Mouse (Mus musculus): Measurements from ENCODE around the gene Ryr2. TPM values are rescaled to one million over a fixed set of nuclear protein-coding genes. Genes with fewer than 3 reads are reported as not detected.

Ryr2 gene
- total and polyA plus RNA-seq, 3 experiments, result 0.60 TPM; not detected in 2

DNA sequence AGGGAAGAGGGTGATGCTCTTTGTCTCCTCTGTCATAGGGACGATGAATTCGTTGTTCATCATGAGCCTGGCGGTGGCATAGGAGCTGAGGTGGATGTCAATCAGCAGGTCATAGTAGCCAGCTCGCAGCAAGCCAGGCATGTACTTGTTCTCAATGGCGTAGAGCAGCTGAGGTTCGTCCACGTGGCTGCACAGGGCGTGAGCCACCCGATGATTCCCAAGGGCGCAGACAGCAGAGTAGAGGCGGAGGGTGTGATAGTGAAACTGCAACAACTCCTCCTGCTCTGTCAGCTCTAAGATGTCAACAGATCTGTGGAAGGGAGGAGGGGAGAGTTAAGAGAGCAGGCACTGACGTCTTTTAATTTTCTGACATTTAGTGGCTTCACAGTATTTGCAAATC lies 368.5 kb downstream of the Ryr2 start:
- no peaks in the 10 kb centered on the region for H3K4me1 ChIP-seq (ENCODE audit: insufficient read depth, low read depth, low read length)
- H3K36me3 ChIP-seq (replicated peaks), result no peaks in the 10 kb centered on the region
- no peaks in the 10 kb centered on the region for H3K9me3 ChIP-seq (replicated peaks)
- no peak overlapping the region; the same call in 1 of the 2 replicates for H3K4me3 ChIP-seq (ENCODE audit: low read depth, low read length)
- H3K27me3 ChIP-seq (ENCODE audit: insufficient read depth, low read length), result peaks cover 7% of the 10 kb centered on the region; the same call in 1 of the 2 replicates
- no peak for DNase-seq (ENCODE audit: low spot score)
- no peak for ATAC-seq (ENCODE audit: extremely low read depth, insufficient number of reproducible peaks, low FRiP score, poor library complexity, severe bottlenecking)
- TF ChIP-seq TAL1 (conservative IDR thresholded peaks at IDR 0.05; ENCODE audit: low read depth, low read length) (no peak), POLR2AphosphoS5 (IDR thresholded peaks at IDR 0.05; ENCODE audit: insufficient replicate concordance, low read depth, low read length) (no peak), GATA1 (IDR thresholded peaks at IDR 0.05; ENCODE audit: borderline replicate concordance, low read length) (no peak), GATA2 (IDR thresholded peaks at IDR 0.05; ENCODE audit: borderline replicate concordance, low read depth, low read length) (no peak), CTCF (IDR thresholded peaks at IDR 0.05; ENCODE audit: low read depth, low read length) (no peak)

DNA sequence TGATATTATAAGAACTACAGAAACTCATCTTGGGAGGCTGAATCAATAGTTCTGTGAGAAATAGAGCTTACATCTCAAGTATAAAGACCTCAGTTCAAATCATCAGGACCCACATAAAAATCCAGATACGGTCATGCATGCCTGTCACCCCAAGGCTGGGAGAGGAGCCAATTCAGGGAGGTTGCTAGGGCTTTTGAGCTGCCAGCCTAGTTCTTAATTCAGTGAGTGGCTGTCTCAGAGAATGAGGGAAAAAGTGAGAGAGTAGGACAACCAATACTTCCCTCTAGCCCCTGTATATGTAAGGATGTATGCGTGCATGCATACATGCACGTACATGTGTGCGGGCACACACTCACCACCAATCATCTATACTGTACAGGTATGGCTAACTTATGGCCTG lies 390.5 kb downstream of the Ryr2 start:
- ATAC-seq (ENCODE audit: extremely low read depth, insufficient number of reproducible peaks, low FRiP score, poor library complexity, severe bottlenecking) (no peak), DNase-seq (ENCODE audit: low spot score) (no peak)
- TF ChIP-seq POLR2AphosphoS5 (IDR thresholded peaks at IDR 0.05; ENCODE audit: insufficient replicate concordance, low read depth, low read length) (no peak), TAL1 (conservative IDR thresholded peaks at IDR 0.05; ENCODE audit: low read depth, low read length) (no peak), GATA1 (IDR thresholded peaks at IDR 0.05; ENCODE audit: borderline replicate concordance, low read length) (no peak), CTCF (IDR thresholded peaks at IDR 0.05; ENCODE audit: low read depth, low read length) (no peak), GATA2 (IDR thresholded peaks at IDR 0.05; ENCODE audit: borderline replicate concordance, low read depth, low read length) (no peak)
- H3K4me3 ChIP-seq (ENCODE audit: low read depth, low read length), result no peak overlapping the region
- H3K36me3 ChIP-seq (replicated peaks), result no peaks in the 10 kb centered on the region
- peaks cover 6% of the 10 kb centered on the region; the same call in 1 of the 2 replicates for H3K27me3 ChIP-seq (ENCODE audit: insufficient read depth, low read length)
- H3K9me3 ChIP-seq (replicated peaks), result no peaks in the 10 kb centered on the region
- no peaks in the 10 kb centered on the region for H3K4me1 ChIP-seq (ENCODE audit: insufficient read depth, low read depth, low read length)

DNA sequence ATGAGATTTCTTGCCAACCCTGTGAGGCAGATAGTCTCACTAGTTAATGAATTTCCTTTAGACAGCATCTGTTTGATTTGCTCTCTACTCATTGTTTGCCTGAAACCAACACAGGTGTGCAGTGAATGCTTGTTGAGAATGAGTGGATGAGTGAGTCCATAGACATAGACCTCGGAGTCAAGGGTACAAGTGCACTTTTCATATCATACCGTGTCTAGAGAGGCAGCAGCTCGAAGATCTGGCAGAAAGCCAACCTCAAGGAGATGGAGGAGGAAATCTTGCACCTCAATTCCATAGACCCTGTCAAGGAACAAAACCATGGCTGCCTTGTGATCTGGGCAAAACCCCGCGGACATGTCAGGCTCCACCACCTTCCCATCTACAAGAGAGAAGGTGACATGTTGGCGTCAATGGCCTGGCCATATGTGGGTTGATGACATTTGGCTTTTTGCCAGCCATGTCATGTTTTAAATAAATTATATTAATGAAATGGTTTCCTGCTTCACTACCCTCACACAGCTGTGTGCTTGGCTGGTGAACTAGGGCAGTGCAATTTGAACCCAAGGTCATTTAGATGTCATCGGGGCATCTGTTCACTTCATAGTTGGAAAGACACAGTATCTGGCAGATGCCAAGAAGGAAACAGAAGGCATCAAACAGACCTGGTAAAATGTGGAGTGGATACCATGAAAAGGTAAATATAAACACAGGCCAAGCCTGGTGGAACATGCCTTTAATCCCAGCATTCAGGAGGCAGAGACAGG lies 396.9 kb downstream of the Ryr2 start:
- no peak overlapping the region for H3K4me3 ChIP-seq (ENCODE audit: low read depth, low read length)
- H3K9me3 ChIP-seq (replicated peaks), result no peaks in the 10 kb centered on the region
- no peak for DNase-seq (ENCODE audit: low spot score)
- H3K27me3 ChIP-seq (ENCODE audit: insufficient read depth, low read length), result peaks cover 6% of the 10 kb centered on the region; the same call in 1 of the 2 replicates
- no peaks in the 10 kb centered on the region for H3K4me1 ChIP-seq (ENCODE audit: insufficient read depth, low read depth, low read length)
- ATAC-seq (ENCODE audit: extremely low read depth, insufficient number of reproducible peaks, low FRiP score, poor library complexity, severe bottlenecking), result no peak
- H3K36me3 ChIP-seq (replicated peaks), result no peaks in the 10 kb centered on the region
- TF ChIP-seq GATA1 (IDR thresholded peaks at IDR 0.05; ENCODE audit: borderline replicate concordance, low read length) (no peak), POLR2AphosphoS5 (IDR thresholded peaks at IDR 0.05; ENCODE audit: insufficient replicate concordance, low read depth, low read length) (no peak), GATA2 (IDR thresholded peaks at IDR 0.05; ENCODE audit: borderline replicate concordance, low read depth, low read length) (no peak), TAL1 (conservative IDR thresholded peaks at IDR 0.05; ENCODE audit: low read depth, low read length) (no peak), CTCF (IDR thresholded peaks at IDR 0.05; ENCODE audit: low read depth, low read length) (no peak)

DNA sequence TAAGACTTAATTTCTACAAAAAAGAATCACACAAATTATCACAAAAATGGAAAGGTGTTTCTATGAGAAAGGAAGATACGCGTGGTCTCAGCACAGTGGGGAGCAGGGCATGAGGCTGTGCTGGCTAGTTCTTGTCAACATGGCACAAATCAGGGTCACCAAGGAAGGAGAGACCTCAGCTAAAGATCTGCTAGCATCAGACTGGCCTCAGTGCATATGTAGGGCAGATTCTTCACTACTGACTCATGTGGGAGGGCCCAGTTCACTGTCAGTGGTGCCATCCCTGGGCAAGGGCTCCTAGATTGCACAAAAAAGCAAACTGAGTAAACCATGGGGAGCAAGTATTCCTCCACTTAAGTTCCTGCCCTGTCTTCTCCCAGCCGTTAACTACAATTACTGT lies 405.0 kb downstream of the Ryr2 start:
- no peaks in the 10 kb centered on the region for H3K27me3 ChIP-seq (ENCODE audit: insufficient read depth, low read length)
- ATAC-seq (ENCODE audit: extremely low read depth, insufficient number of reproducible peaks, low FRiP score, poor library complexity, severe bottlenecking) (no peak), DNase-seq (ENCODE audit: low spot score) (no peak)
- H3K9me3 ChIP-seq (replicated peaks), result no peaks in the 10 kb centered on the region
- TF ChIP-seq GATA1 (IDR thresholded peaks at IDR 0.05; ENCODE audit: borderline replicate concordance, low read length) (no peak), GATA2 (IDR thresholded peaks at IDR 0.05; ENCODE audit: borderline replicate concordance, low read depth, low read length) (no peak), TAL1 (conservative IDR thresholded peaks at IDR 0.05; ENCODE audit: low read depth, low read length) (no peak), CTCF (IDR thresholded peaks at IDR 0.05; ENCODE audit: low read depth, low read length) (no peak), POLR2AphosphoS5 (IDR thresholded peaks at IDR 0.05; ENCODE audit: insufficient replicate concordance, low read depth, low read length) (no peak)
- no peaks in the 10 kb centered on the region for H3K36me3 ChIP-seq (replicated peaks)
- H3K4me1 ChIP-seq (ENCODE audit: insufficient read depth, low read depth, low read length), result no peaks in the 10 kb centered on the region
- no peak overlapping the region for H3K4me3 ChIP-seq (ENCODE audit: low read depth, low read length)

DNA sequence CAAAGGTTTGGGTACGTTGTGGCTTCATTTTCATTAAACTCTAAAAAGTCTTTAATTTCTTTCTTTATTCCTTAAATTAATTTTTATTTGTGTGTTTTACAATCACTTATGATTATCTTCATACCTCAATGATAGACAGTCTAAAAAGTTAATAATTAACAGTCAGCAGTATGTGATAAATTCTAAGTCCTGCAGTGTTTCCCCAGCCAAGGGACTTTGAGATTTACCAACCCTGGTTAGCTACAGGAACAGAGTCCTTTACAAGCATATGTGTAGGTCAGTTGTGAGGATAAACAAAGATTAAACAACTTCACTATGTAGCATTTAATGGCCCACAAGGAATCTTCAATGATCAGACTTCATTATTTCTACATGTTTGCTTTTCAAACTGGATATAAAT lies 410.2 kb downstream of the Ryr2 start:
- Histone ChIP-seq H3K9me3 (replicated peaks) (no peaks in the 10 kb centered on the region), H3K4me3 (ENCODE audit: low read depth, low read length) (no peak overlapping the region), H3K27me3 (ENCODE audit: insufficient read depth, low read length) (no peaks in the 10 kb centered on the region), H3K4me1 (ENCODE audit: insufficient read depth, low read depth, low read length) (no peaks in the 10 kb centered on the region), H3K36me3 (replicated peaks) (no peaks in the 10 kb centered on the region)
- TF ChIP-seq TAL1 (conservative IDR thresholded peaks at IDR 0.05; ENCODE audit: low read depth, low read length) (no peak), POLR2AphosphoS5 (IDR thresholded peaks at IDR 0.05; ENCODE audit: insufficient replicate concordance, low read depth, low read length) (no peak), GATA1 (IDR thresholded peaks at IDR 0.05; ENCODE audit: borderline replicate concordance, low read length) (no peak), CTCF (IDR thresholded peaks at IDR 0.05; ENCODE audit: low read depth, low read length) (no peak), GATA2 (IDR thresholded peaks at IDR 0.05; ENCODE audit: borderline replicate concordance, low read depth, low read length) (no peak)
- DNase-seq (ENCODE audit: low spot score) (no peak), ATAC-seq (ENCODE audit: extremely low read depth, insufficient number of reproducible peaks, low FRiP score, poor library complexity, severe bottlenecking) (no peak)

DNA sequence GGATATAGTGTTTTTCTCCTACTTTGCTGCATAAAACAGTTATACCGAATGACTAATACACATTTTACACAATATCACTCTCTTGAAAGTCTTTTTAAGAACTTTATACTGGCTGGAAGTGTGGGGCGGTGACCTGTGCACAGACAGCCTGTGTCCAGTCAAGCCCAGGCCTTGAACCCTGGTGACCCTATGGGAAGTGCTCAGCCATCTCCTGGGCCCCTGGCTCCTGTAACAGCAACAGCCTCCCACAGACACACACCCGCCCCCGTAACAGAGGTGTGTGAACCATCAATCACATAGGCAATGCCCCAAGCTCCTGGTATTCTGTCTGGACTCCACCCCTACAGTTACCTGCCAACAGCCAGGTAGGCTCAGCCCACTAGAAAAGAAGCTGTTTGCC lies 424.9 kb downstream of the Ryr2 start:
- H3K4me1 ChIP-seq (ENCODE audit: insufficient read depth, low read depth, low read length), result no peaks in the 10 kb centered on the region
- no peak for ATAC-seq (ENCODE audit: extremely low read depth, insufficient number of reproducible peaks, low FRiP score, poor library complexity, severe bottlenecking)
- H3K27me3 ChIP-seq (ENCODE audit: insufficient read depth, low read length), result peaks cover 7% of the 10 kb centered on the region
- no peak for DNase-seq (ENCODE audit: low spot score)
- H3K9me3 ChIP-seq (replicated peaks), result no peaks in the 10 kb centered on the region
- no peak overlapping the region for H3K4me3 ChIP-seq (ENCODE audit: low read depth, low read length)
- H3K36me3 ChIP-seq (replicated peaks), result no peaks in the 10 kb centered on the region
- no peak for TF ChIP-seq GATA1 (IDR thresholded peaks at IDR 0.05; ENCODE audit: borderline replicate concordance, low read length)
- TF ChIP-seq GATA2 (IDR thresholded peaks at IDR 0.05; ENCODE audit: borderline replicate concordance, low read depth, low read length), result no peak
- no peak for TF ChIP-seq POLR2AphosphoS5 (IDR thresholded peaks at IDR 0.05; ENCODE audit: insufficient replicate concordance, low read depth, low read length)
- TF ChIP-seq CTCF (IDR thresholded peaks at IDR 0.05; ENCODE audit: low read depth, low read length), result no peak
- TF ChIP-seq TAL1 (conservative IDR thresholded peaks at IDR 0.05; ENCODE audit: low read depth, low read length), result no peak

Data from G1E (cell line).